Mouse (Mus musculus): ENCODE results near the gene Wdr95.

The Wdr95 gene

GRCm38 (mm10) chr5:149527999-149528729 lies at the start of gene Wdr95:
Gene Wdr95 (plus strand): TSS chr5:149528679.
- no peak for DNase-seq (ENCODE audit: low read depth, low spot score)

GRCm38 (mm10) chr5:149481920-149482319 lies 46.6 kb upstream of the Wdr95 start:
- DNase-seq (ENCODE audit: low read depth, low spot score): no peak

GRCm38 (mm10) chr5:149483321-149484052 lies 45.0 kb upstream of the Wdr95 start:
- DNase-seq (ENCODE audit: low read depth, low spot score): no peak

- DNase-seq (ENCODE audit: low read depth, low spot score): no peak
These were observed 44.2 kb upstream of the Wdr95 start for GRCm38 (mm10) chr5:149484270-149484669.

- DNase-seq (ENCODE audit: low read depth, low spot score): no peak
These were observed 43.0 kb upstream of the Wdr95 start for GRCm38 (mm10) chr5:149485447-149485846.

- no peak for DNase-seq (ENCODE audit: low read depth, low spot score)
These were observed 40.0 kb upstream of the Wdr95 start for GRCm38 (mm10) chr5:149488360-149489021.

GRCm38 (mm10) chr5:149489136-149489535 lies 39.3 kb upstream of the Wdr95 start:
- no peak for DNase-seq (ENCODE audit: low read depth, low spot score)

GRCm38 (mm10) chr5:149490275-149490674 lies 38.2 kb upstream of the Wdr95 start:
- DNase-seq (ENCODE audit: low read depth, low spot score): no peak

- DNase-seq (ENCODE audit: low read depth, low spot score): no peak
These were observed 32.8 kb upstream of the Wdr95 start for GRCm38 (mm10) chr5:149495655-149496054.

GRCm38 (mm10) chr5:149496401-149497066 lies 31.9 kb upstream of the Wdr95 start:
- DNase-seq (ENCODE audit: low read depth, low spot score): no peak

GRCm38 (mm10) chr5:149499936-149500335 lies 28.5 kb upstream of the Wdr95 start:
- no peak for DNase-seq (ENCODE audit: low read depth, low spot score)

GRCm38 (mm10) chr5:149503423-149504175 lies 24.9 kb upstream of the Wdr95 start:
- DNase-seq (ENCODE audit: low read depth, low spot score): no peak

- no peak for DNase-seq (ENCODE audit: low read depth, low spot score)
These were observed 23.5 kb upstream of the Wdr95 start for GRCm38 (mm10) chr5:149504985-149505384.

GRCm38 (mm10) chr5:149506033-149506432 lies 22.4 kb upstream of the Wdr95 start:
- no peak for DNase-seq (ENCODE audit: low read depth, low spot score)

GRCm38 (mm10) chr5:149508094-149509029 lies 20.1 kb upstream of the Wdr95 start:
- DNase-seq (ENCODE audit: low read depth, low spot score): no peak

- DNase-seq (ENCODE audit: low read depth, low spot score): no peak
These were observed 18.2 kb upstream of the Wdr95 start for GRCm38 (mm10) chr5:149510323-149510722.

- DNase-seq (ENCODE audit: low read depth, low spot score): no peak
These were observed 15.8 kb upstream of the Wdr95 start for GRCm38 (mm10) chr5:149512695-149513094.

- DNase-seq (ENCODE audit: low read depth, low spot score): no peak
These were observed 14.9 kb upstream of the Wdr95 start for GRCm38 (mm10) chr5:149513438-149514086.

GRCm38 (mm10) chr5:149514087-149514671 lies 14.3 kb upstream of the Wdr95 start:
- no peak for DNase-seq (ENCODE audit: low read depth, low spot score)

Data from c-Kit-negative CD71-positive TER-119-positive erythroid progenitor cells, embryonic 14.5 days (primary cell).